Mouse (Mus musculus): ENCODE measurements around the gene Shcbp1l. TPM values are rescaled to one million over a fixed set of nuclear protein-coding genes. Genes with fewer than 3 reads are reported as not detected.
A peak's percentile ranks its signal among the peaks of the same experiment; 100 is the strongest.

Gene Shcbp1l
- total and polyA plus RNA-seq, 2 experiments from 2014 or later: 0.93 to 1.2 TPM

DNA sequence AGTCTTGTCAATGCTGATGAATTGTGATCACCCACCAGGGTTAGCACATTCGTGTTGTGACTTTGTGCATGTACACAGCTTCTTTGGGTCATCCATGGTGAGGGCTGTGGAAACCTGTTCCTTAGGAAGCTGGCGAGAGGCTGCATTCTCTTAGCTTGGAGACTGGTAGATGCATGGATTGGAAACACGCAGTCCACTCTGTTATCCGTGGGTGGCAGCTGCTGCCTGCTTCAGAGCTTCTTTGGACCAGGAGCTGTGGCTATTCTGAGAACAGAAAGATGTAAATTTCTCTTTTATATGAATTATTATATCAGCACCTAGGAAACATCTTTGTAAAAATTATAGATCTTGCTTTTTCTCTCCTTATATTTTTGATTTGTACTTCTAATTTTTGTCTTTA is 15.8 kb downstream of the Shcbp1l start:
- Histone ChIP-seq H3K4me2 (ENCODE audit: low read depth, low read length, poor library complexity, severe bottlenecking) (no peak overlapping the region), H3K36me3 (ENCODE audit: insufficient read depth, low read length) (no peaks in the 10 kb centered on the region), H3K4me3 (ENCODE audit: low read depth, low read length) (no peak overlapping the region), H3K27ac (ENCODE audit: low read depth, low read length) (no peak overlapping the region), H3K9ac (replicated peaks; ENCODE audit: low read length, poor library complexity, severe bottlenecking) (no peak overlapping the region), H3K27me3 (ENCODE audit: insufficient read depth, low read length) (no peaks in the 10 kb centered on the region), H3K9me3 (ENCODE audit: low read length) (no peaks in the 10 kb centered on the region), H3K4me1 (ENCODE audit: insufficient read depth, low read length) (no peaks in the 10 kb centered on the region)
- DNase-seq (ENCODE audit: low spot score) (no peak), ATAC-seq (ENCODE audit: low FRiP score) (no peak)
- WGBS: 82% methylated on average over 4 of the region's 4 CpGs
- TF ChIP-seq CTCF (IDR thresholded peaks at IDR 0.05): no peak

DNA sequence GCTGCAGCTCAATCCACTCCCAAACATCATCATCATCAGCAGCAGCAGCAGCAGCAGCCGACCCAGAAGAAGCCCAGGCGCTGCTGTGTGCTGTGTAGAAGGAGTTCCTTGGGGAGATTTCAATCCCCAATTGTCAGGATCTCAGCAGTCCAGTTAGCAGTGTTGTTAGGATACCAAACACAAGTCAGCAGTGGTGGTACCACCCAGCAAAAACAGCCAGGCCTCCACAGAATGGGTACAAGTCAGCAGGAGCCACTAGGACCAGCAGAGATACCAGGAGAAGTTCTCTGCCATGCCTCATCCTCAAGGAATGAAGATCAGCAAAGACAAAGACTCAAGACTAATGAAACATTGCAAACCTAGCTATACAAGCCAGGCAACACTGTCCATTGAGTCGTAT is 16.7 kb downstream of the Shcbp1l start:
- Histone ChIP-seq H3K9me3 (ENCODE audit: low read length) (no peaks in the 10 kb centered on the region), H3K36me3 (ENCODE audit: insufficient read depth, low read length) (no peaks in the 10 kb centered on the region), H3K9ac (replicated peaks; ENCODE audit: low read length, poor library complexity, severe bottlenecking) (no peak overlapping the region), H3K27me3 (ENCODE audit: insufficient read depth, low read length) (no peaks in the 10 kb centered on the region), H3K4me1 (ENCODE audit: insufficient read depth, low read length) (no peaks in the 10 kb centered on the region), H3K4me2 (ENCODE audit: low read depth, low read length, poor library complexity, severe bottlenecking) (no peak overlapping the region), H3K27ac (ENCODE audit: low read depth, low read length) (no peak overlapping the region), H3K4me3 (ENCODE audit: low read depth, low read length) (no peak overlapping the region)
- TF ChIP-seq CTCF (IDR thresholded peaks at IDR 0.05): no peak
- WGBS: 87% methylated on average over 3 of the region's 3 CpGs
- DNase-seq (ENCODE audit: low spot score) (no peak), ATAC-seq (ENCODE audit: low FRiP score) (no peak)

- DNase-seq (ENCODE audit: low spot score) (no peak), ATAC-seq (ENCODE audit: low FRiP score) (no peak)
- no peak overlapping the region for H3K27ac ChIP-seq (ENCODE audit: low read depth, low read length)
- H3K36me3 ChIP-seq (ENCODE audit: insufficient read depth, low read length): no peaks in the 10 kb centered on the region
- no peaks in the 10 kb centered on the region for H3K27me3 ChIP-seq (ENCODE audit: insufficient read depth, low read length)
- no peak for TF ChIP-seq CTCF (IDR thresholded peaks at IDR 0.05)
- no peak overlapping the region for H3K4me2 ChIP-seq (ENCODE audit: low read depth, low read length, poor library complexity, severe bottlenecking)
- WGBS: 84% methylated on average over 1 of the region's 1 CpGs
- H3K4me1 ChIP-seq (ENCODE audit: insufficient read depth, low read length): no peaks in the 10 kb centered on the region
- H3K4me3 ChIP-seq (ENCODE audit: low read depth, low read length): no peak overlapping the region
- no peak overlapping the region for H3K9ac ChIP-seq (replicated peaks; ENCODE audit: low read length, poor library complexity, severe bottlenecking)
- no peaks in the 10 kb centered on the region for H3K9me3 ChIP-seq (ENCODE audit: low read length)
Measured at GRCm38 (mm10) chr1:153443019-153443418, 18.1 kb downstream of the Shcbp1l start.

DNA sequence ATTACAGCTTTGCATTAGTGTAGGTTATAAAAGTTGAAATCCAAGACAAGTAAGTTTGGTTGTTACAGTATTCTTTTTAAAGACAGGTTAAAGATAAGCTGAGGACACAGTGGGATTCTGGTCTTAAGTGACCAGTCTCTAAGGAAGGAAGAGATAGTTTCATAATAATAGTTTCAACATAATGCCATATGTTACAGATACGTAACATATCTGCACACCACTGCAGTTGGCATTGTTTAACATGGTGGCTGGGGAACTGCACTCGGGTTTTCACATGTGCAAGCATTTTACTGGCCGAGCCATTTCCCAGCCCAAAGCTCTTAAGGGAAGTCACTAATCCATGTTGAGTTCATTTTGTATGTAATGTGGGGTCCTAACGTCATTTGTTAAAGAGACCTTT is 18.7 kb downstream of the Shcbp1l start:
- 79% methylated on average over 4 of the region's 4 CpGs for WGBS
- Histone ChIP-seq H3K4me2 (ENCODE audit: low read depth, low read length, poor library complexity, severe bottlenecking) (no peak overlapping the region), H3K4me1 (ENCODE audit: insufficient read depth, low read length) (no peaks in the 10 kb centered on the region), H3K36me3 (ENCODE audit: insufficient read depth, low read length) (no peaks in the 10 kb centered on the region), H3K4me3 (ENCODE audit: low read depth, low read length) (no peak overlapping the region), H3K9ac (replicated peaks; ENCODE audit: low read length, poor library complexity, severe bottlenecking) (no peak overlapping the region), H3K9me3 (ENCODE audit: low read length) (no peaks in the 10 kb centered on the region), H3K27me3 (ENCODE audit: insufficient read depth, low read length) (no peaks in the 10 kb centered on the region), H3K27ac (ENCODE audit: low read depth, low read length) (no peak overlapping the region)
- ATAC-seq (ENCODE audit: low FRiP score) (no peak), DNase-seq (ENCODE audit: low spot score) (no peak)
- no peak for TF ChIP-seq CTCF (IDR thresholded peaks at IDR 0.05)

- Histone ChIP-seq H3K4me1 (ENCODE audit: insufficient read depth, low read length) (no peaks in the 10 kb centered on the region), H3K9ac (replicated peaks; ENCODE audit: low read length, poor library complexity, severe bottlenecking) (no peak overlapping the region), H3K27ac (ENCODE audit: low read depth, low read length) (no peak overlapping the region), H3K36me3 (ENCODE audit: insufficient read depth, low read length) (no peaks in the 10 kb centered on the region), H3K9me3 (ENCODE audit: low read length) (no peaks in the 10 kb centered on the region), H3K27me3 (ENCODE audit: insufficient read depth, low read length) (no peaks in the 10 kb centered on the region), H3K4me3 (ENCODE audit: low read depth, low read length) (no peak overlapping the region), H3K4me2 (ENCODE audit: low read depth, low read length, poor library complexity, severe bottlenecking) (no peak overlapping the region)
- peak; percentile 44 for TF ChIP-seq CTCF (IDR thresholded peaks at IDR 0.05)
- DNase-seq (ENCODE audit: low spot score) (no peak), ATAC-seq (ENCODE audit: low FRiP score) (no peak)
- 95% methylated on average over 20 of the region's 20 CpGs for WGBS
Measured at GRCm38 (mm10) chr1:153446120-153446831, 21.3 kb downstream of the Shcbp1l start.

DNA sequence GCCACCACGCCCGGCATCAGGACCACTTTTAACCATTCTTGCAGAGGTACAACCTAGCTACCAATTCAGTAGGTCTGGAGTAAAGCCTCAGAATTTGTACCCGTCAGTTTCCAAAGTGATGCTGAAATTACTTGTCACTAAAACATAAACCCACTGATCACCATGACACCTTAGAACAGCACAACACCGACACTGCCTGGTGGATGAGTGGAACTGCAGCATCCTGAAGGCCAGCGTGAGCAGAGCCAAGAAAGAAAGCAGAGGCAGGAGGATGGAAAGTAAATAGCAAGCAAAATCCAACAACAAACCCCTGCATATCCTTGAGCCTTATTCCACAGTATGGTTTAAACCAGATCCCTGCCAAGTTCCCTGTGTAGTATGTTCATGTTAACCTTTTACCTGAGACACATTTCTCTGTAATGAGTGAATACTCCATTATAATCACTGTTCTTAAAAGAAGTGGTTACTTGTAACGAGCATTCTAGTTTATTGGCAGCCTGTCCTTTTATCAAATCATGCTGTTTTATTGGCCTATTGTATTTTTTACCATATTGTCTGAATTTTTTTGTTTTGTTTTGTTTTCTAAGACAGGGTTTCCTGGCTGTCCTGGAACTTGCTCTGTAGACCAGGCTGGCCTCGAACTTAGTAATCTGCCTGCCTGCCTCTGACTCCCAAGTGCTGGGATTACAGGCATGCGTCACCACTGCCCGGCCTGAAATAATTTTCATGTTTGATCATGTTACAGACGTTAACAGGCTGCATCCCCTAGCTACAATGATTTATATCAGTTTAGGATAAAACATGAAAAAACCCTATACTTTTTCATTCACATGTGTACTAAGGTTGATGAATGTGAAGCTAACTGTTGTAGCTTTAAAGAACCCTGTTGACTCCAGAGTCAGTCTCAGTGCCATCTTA is 26.5 kb downstream of the Shcbp1l start:
- H3K27ac ChIP-seq (ENCODE audit: low read depth, low read length): no peak overlapping the region
- no peak overlapping the region for H3K9ac ChIP-seq (replicated peaks; ENCODE audit: low read length, poor library complexity, severe bottlenecking)
- H3K27me3 ChIP-seq (ENCODE audit: insufficient read depth, low read length): no peaks in the 10 kb centered on the region
- H3K36me3 ChIP-seq (ENCODE audit: insufficient read depth, low read length): peaks cover 11% of the 10 kb centered on the region; the same call in 1 of the 2 replicates
- DNase-seq (ENCODE audit: low spot score): peak; percentile 35
- 75% methylated on average over 10 of the region's 10 CpGs for WGBS
- no peaks in the 10 kb centered on the region for H3K4me1 ChIP-seq (ENCODE audit: insufficient read depth, low read length)
- no peaks in the 10 kb centered on the region for H3K9me3 ChIP-seq (ENCODE audit: low read length)
- peak; percentile 74 for TF ChIP-seq CTCF (IDR thresholded peaks at IDR 0.05)
- no peak overlapping the region for H3K4me3 ChIP-seq (ENCODE audit: low read depth, low read length)
- no peak overlapping the region for H3K4me2 ChIP-seq (ENCODE audit: low read depth, low read length, poor library complexity, severe bottlenecking)
- ATAC-seq (ENCODE audit: low FRiP score): no peak
